Mouse (Mus musculus) spleen, adult 2 months (tissue): ENCODE measurements around the gene AC124502.3. TPM values are rescaled to one million over a fixed set of nuclear protein-coding genes. Genes with fewer than 3 reads are reported as not detected.

Source experiments
- DNase-seq, 2 experiments: peaks; one replicate each; pipeline versions ENCODE4 v3.0.0 to v3.0.0-alpha.2; 2012 to 2021; ENCODE audit warnings: low spot score in 2 of 2, low read depth in 1 of 2
- H3K27ac ChIP-seq: fragments of 200-500 bp; 2 replicates; pipeline ENCODE4 v1.5.1; 2012; ENCODE audit warnings: low read length, inconsistent platforms; ENCODE audit not compliant: insufficient read depth
- H3K27me3 ChIP-seq: fragments of 200-500 bp; 2 replicates; pipeline ENCODE4 v1.6.1; 2012; ENCODE audit warnings: mild to moderate bottlenecking, moderate library complexity, low read length, inconsistent platforms; ENCODE audit not compliant: control insufficient read depth, insufficient read depth
- H3K36me3 ChIP-seq: fragments of 200-500 bp; 2 replicates; pipeline ENCODE4 v1.6.1; 2012; ENCODE audit warnings: mild to moderate bottlenecking, low read length, inconsistent platforms; ENCODE audit not compliant: control insufficient read depth, insufficient read depth
- H3K4me1 ChIP-seq: fragments of 200-500 bp; 2 replicates; pipeline ENCODE4 v1.6.1; 2011; ENCODE audit warnings: inconsistent platforms; ENCODE audit not compliant: control insufficient read depth, insufficient read depth, insufficient read length
- H3K4me3 ChIP-seq: fragments of 200-500 bp; 2 replicates; pipeline ENCODE4 v1.5.1; 2011; ENCODE audit warnings: mild to moderate bottlenecking, inconsistent platforms; ENCODE audit not compliant: insufficient read depth, insufficient read length; ENCODE audit errors: extremely low read depth
- CTCF ChIP-seq: fragments of 200-500 bp; IDR thresholded peaks from 2 replicates; pipeline ENCODE4 v1.5.1; 2011; ENCODE audit warnings: mild to moderate bottlenecking, inconsistent platforms; ENCODE audit not compliant: insufficient read depth, insufficient read length, insufficient replicate concordance; ENCODE audit errors: extremely low read depth
- POLR2A ChIP-seq: fragments of 200-500 bp; IDR thresholded peaks from 2 replicates; pipeline ENCODE4 v1.6.1; 2011; ENCODE audit warnings: low read depth, low read length, inconsistent platforms
- WGBS: fragments of 180-500 bp; shearing (Covaris S2); methylation state at CpG from one replicate; pipeline ENCODE4 v1.1.7; 2018; 5-methylcytosine and 5-hydroxymethylcytosine counted together
- polyA plus RNA-seq: library from polyadenylated mRNA; depleted of rRNA; stranded (reverse); fragments of >200 nt; gene quantifications from 2 replicates; pipeline ENCODE4 v1.2.3, GENCODE M21; 2012

The AC124502.3 gene
- polyA plus RNA-seq, 1 experiment, result 0.79 TPM

DNA sequence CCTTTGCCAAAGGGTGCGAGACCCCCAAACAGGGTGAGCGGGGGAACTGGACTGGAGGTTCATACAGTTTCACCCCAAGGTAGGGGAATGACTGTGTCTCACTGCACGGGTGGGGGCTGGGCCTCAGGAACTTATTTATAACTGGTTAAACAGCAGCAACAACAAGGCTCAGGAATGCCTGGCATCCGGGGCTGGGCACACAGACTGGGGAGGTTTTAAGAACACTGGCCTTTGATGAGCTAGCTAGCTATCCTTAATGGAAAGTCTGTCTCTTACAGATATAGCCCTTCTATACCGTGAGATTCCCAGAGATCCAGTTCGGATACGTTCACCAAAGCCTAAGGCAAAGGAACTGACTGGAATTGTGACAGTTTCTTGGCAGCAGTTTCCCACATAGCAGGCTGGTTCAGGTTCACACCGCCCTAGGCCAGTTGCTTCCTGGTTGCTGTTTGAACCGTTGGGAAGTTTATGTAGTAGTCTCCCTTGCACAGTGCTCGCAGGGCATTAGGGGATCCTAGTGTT is 22.4 kb upstream of the AC124502.3 start:
- H3K4me1 ChIP-seq, result no peaks in the 10 kb centered on the region
- no peaks in the 10 kb centered on the region for H3K36me3 ChIP-seq
- 49% methylated on average over 10 of the region's 10 CpGs for WGBS
- H3K4me3 ChIP-seq, result no peak overlapping the region
- H3K27me3 ChIP-seq, result no peaks in the 10 kb centered on the region
- no peak overlapping the region for H3K27ac ChIP-seq
- TF ChIP-seq CTCF (no peak), POLR2A (no peak)
- no peak for DNase-seq

DNA sequence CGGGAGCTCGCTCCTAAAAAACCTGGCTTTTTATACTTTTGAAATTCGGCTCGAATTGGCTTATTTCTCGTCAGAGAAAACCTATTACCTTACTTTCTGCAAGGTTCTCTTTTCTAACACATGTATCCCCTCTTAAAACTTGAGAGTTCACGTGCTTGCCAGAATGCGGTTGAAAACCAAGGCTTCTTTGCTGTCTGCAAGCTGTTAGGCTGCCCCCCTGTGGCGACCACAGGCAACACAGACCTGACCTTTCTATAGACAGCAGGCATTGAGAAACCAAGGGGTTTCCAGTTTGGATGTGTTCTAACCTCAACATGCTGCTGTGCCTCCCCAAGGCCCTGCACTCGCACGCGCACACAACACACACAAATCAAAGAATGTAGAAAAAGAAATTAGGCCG is 21.9 kb upstream of the AC124502.3 start:
- Histone ChIP-seq H3K27ac (no peak overlapping the region), H3K36me3 (no peaks in the 10 kb centered on the region), H3K27me3 (no peaks in the 10 kb centered on the region), H3K4me1 (no peaks in the 10 kb centered on the region), H3K4me3 (no peak overlapping the region)
- TF ChIP-seq POLR2A (no peak), CTCF (peak; percentile 76; the same call in 1 of the 2 replicates)
- peak; percentile 55 to 73 for DNase-seq
- WGBS, result 22% methylated on average over 12 of the region's 12 CpGs

GRCm38 (mm10) chr19:5017611-5018010 is 21.1 kb upstream of the AC124502.3 start:
- Histone ChIP-seq H3K4me1 (no peaks in the 10 kb centered on the region), H3K27ac (no peak overlapping the region), H3K4me3 (no peak overlapping the region), H3K27me3 (no peaks in the 10 kb centered on the region), H3K36me3 (no peaks in the 10 kb centered on the region)
- DNase-seq, result no peak
- 89% methylated on average over 4 of the region's 4 CpGs for WGBS
- TF ChIP-seq CTCF (no peak), POLR2A (no peak)

DNA sequence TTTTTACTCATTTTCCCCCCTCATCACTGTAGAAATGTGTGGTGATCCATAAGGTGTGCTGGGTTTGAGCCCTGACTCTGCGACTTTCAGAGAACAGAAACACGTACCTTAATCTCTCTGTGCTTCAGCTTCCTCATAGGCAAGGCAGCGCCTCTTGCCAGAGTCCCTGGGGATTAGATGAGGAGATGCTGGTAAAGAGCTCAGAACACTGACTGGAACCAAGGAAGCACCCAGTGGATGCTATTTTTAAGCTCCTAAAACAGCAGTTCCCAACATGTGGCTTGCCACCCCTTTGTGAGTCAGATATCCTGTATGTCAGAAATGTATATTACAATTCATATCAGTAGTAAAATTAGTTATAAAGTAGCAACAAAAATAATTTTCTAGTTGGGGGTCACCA is 20.5 kb upstream of the AC124502.3 start:
- TF ChIP-seq CTCF (no peak), POLR2A (no peak)
- Histone ChIP-seq H3K36me3 (no peaks in the 10 kb centered on the region), H3K27me3 (no peaks in the 10 kb centered on the region), H3K27ac (no peak overlapping the region), H3K4me3 (no peak overlapping the region), H3K4me1 (no peaks in the 10 kb centered on the region)
- 71% methylated on average over 3 of the region's 3 CpGs for WGBS
- DNase-seq, result no peak

DNA sequence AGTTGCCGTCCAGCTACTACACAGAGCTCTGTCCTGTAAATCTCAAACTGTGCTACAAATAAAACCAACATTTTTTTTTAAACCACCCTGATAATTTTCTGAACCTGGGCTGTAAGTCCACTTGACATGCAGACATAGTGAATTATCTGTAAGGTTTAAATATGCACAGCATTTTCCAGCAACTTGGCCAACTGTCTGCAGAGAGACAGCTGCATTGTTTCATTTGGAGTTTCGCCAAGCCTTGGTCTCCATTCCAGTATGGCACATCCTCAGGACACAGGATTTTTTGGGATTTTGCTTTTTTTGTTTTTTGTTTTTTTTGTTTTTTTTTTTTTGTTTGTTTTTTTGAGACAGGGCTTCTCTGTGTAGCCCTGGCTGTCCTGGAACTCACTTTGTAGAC is 17.3 kb upstream of the AC124502.3 start:
- WGBS, result 82% methylated on average over 2 of the region's 2 CpGs
- TF ChIP-seq POLR2A, result no peak
- TF ChIP-seq CTCF, result no peak
- Histone ChIP-seq H3K36me3 (no peaks in the 10 kb centered on the region), H3K27ac (no peak overlapping the region), H3K27me3 (no peaks in the 10 kb centered on the region), H3K4me1 (peaks cover 6% of the 10 kb centered on the region; the same call in 1 of the 2 replicates), H3K4me3 (no peak overlapping the region)
- DNase-seq, result no peak

- H3K4me3 ChIP-seq, result peak within 1 kb of the TSS; percentile 73
- no peaks in the 10 kb centered on the region for H3K27me3 ChIP-seq
- peak; percentile 95 for TF ChIP-seq POLR2A
- TF ChIP-seq CTCF, result no peak
- H3K36me3 ChIP-seq, result no peaks in the 10 kb centered on the region
- DNase-seq, result peak; percentile 73 to 89
- peak within 1 kb of the TSS; percentile 91 for H3K27ac ChIP-seq
- WGBS, result under 1% methylated on average over 61 of the region's 62 CpGs
- peaks cover 6% of the 10 kb centered on the region; the same call in 1 of the 2 replicates for H3K4me1 ChIP-seq
These were observed 14.8 kb upstream of the AC124502.3 start, which contains the start of gene Slc29a2 for GRCm38 (mm10) chr19:5023621-5024479. TSS of gene Slc29a2 (plus strand) at chr19:5023860.
